Mouse (Mus musculus): Measurements from ENCODE around the gene Myh2. TPM values are rescaled to one million over a fixed set of nuclear protein-coding genes. Genes with fewer than 3 reads are reported as not detected.

The Myh2 gene
- not detected in 2 replicates for polyA plus RNA-seq (2015; fragmentation: Nextera tagmentation; extraction: Ambion mirVana)

- H3K4me2 ChIP-seq: no peak within 1 kb of the TSS
- H3K36me3 ChIP-seq: no peaks in the 10 kb centered on the region
- DNase-seq (no peak), ATAC-seq (ENCODE audit: low read depth) (no peak)
- no peak within 1 kb of the TSS for H3K4me3 ChIP-seq (replicated peaks)
- H3K27me3 ChIP-seq: no peaks in the 10 kb centered on the region
- no peaks in the 10 kb centered on the region for H3K4me1 ChIP-seq (replicated peaks)
- H3K27ac ChIP-seq: no peak within 1 kb of the TSS
- H3K9me3 ChIP-seq (replicated peaks): no peaks in the 10 kb centered on the region
- WGBS (ENCODE audit: insufficient replicate concordance): 66% methylated on average over 14 of the region's 14 CpGs
- no peak within 1 kb of the TSS for H3K9ac ChIP-seq
Measured at GRCm38 (mm10) chr11:67170727-67171126, at the start of gene Myh2. TSS of gene Myh2 (plus strand) at chr11:67171027.

GRCm38 (mm10) chr11:67124943-67125342 is 45.9 kb upstream of the Myh2 start:
- H3K4me2 ChIP-seq: no peak overlapping the region
- H3K36me3 ChIP-seq: no peaks in the 10 kb centered on the region
- ATAC-seq (ENCODE audit: low read depth) (no peak), DNase-seq (no peak)
- no peaks in the 10 kb centered on the region for H3K9me3 ChIP-seq (replicated peaks)
- H3K27ac ChIP-seq: no peak overlapping the region
- no peak overlapping the region for H3K9ac ChIP-seq
- H3K27me3 ChIP-seq: no peaks in the 10 kb centered on the region
- 77% methylated on average over 7 of the region's 7 CpGs for WGBS (ENCODE audit: insufficient replicate concordance)
- H3K4me3 ChIP-seq (replicated peaks): no peak overlapping the region
- H3K4me1 ChIP-seq (replicated peaks): no peaks in the 10 kb centered on the region

GRCm38 (mm10) chr11:67125361-67125760 is 45.5 kb upstream of the Myh2 start:
- Histone ChIP-seq H3K4me1 (replicated peaks) (no peaks in the 10 kb centered on the region), H3K27me3 (no peaks in the 10 kb centered on the region), H3K27ac (no peak overlapping the region), H3K4me2 (no peak overlapping the region), H3K9me3 (replicated peaks) (no peaks in the 10 kb centered on the region), H3K4me3 (replicated peaks) (no peak overlapping the region), H3K36me3 (no peaks in the 10 kb centered on the region), H3K9ac (no peak overlapping the region)
- ATAC-seq (ENCODE audit: low read depth): no peak
- DNase-seq: no peak
- 68% methylated on average over 17 of the region's 17 CpGs for WGBS (ENCODE audit: insufficient replicate concordance)

DNA sequence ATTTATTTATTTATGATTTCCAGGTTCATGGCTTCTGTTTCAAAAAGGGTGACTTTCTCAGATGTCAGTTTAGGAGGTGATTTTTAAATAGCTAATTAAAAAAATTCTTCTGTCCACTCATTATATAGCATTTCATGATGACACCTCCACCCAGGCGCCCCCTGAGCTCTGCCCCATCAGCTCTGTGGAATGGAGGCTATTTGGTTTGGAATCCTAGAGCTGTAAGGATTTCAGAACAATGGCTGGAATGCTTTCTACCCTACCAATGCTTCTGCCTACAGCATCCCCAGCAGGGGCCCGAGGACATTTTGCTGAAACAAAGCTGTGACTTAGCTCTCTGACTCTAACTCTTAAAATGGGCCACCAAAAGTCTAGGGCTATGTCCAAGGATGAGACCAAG is 37.3 kb upstream of the Myh2 start:
- Histone ChIP-seq H3K27ac (no peak overlapping the region), H3K9ac (no peak overlapping the region), H3K4me2 (no peak overlapping the region), H3K36me3 (no peaks in the 10 kb centered on the region), H3K4me1 (replicated peaks) (no peaks in the 10 kb centered on the region), H3K4me3 (replicated peaks) (no peak overlapping the region), H3K9me3 (replicated peaks) (no peaks in the 10 kb centered on the region), H3K27me3 (no peaks in the 10 kb centered on the region)
- no peak for DNase-seq
- ATAC-seq (ENCODE audit: low read depth): no peak
- 55% methylated on average over 2 of the region's 2 CpGs for WGBS (ENCODE audit: insufficient replicate concordance)

- Histone ChIP-seq H3K4me2 (no peak overlapping the region), H3K27me3 (no peaks in the 10 kb centered on the region), H3K27ac (no peak overlapping the region), H3K4me3 (replicated peaks) (no peak overlapping the region), H3K4me1 (replicated peaks) (no peaks in the 10 kb centered on the region), H3K9ac (no peak overlapping the region), H3K36me3 (no peaks in the 10 kb centered on the region), H3K9me3 (replicated peaks) (no peaks in the 10 kb centered on the region)
- DNase-seq (no peak), ATAC-seq (ENCODE audit: low read depth) (no peak)
- WGBS (ENCODE audit: insufficient replicate concordance): 77% methylated on average over 6 of the region's 6 CpGs
Measured at GRCm38 (mm10) chr11:67134654-67135053, 36.2 kb upstream of the Myh2 start.

DNA sequence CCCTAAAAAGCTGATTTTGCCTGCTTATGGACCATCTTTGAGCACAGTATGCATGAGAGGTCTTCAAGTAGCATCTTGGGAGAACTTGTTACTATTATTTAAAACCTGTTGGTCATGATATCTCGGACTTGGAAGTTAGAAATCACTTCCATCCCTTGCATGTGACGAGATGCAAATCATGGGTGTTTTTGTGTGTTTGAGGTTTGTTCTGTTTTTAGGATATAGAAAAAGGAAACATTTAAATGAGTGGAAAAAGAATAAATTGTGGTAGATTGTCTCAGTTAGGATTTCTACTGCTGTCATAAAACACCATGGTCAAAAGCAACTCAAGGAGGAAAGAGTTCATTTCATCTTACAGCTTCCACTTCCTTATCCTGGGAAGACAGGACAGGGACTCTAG is 35.3 kb upstream of the Myh2 start:
- Histone ChIP-seq H3K9me3 (replicated peaks) (no peaks in the 10 kb centered on the region), H3K27ac (no peak overlapping the region), H3K9ac (no peak overlapping the region), H3K4me2 (no peak overlapping the region), H3K27me3 (no peaks in the 10 kb centered on the region), H3K4me1 (replicated peaks) (no peaks in the 10 kb centered on the region), H3K4me3 (replicated peaks) (no peak overlapping the region), H3K36me3 (no peaks in the 10 kb centered on the region)
- DNase-seq (no peak), ATAC-seq (ENCODE audit: low read depth) (no peak)
- WGBS (ENCODE audit: insufficient replicate concordance): 57% methylated on average over 2 of the region's 2 CpGs

- no peak overlapping the region for H3K9ac ChIP-seq
- WGBS (ENCODE audit: insufficient replicate concordance): 73% methylated on average over 8 of the region's 8 CpGs
Measured at GRCm38 (mm10) chr11:67139556-67139955, 31.3 kb upstream of the Myh2 start.

DNA sequence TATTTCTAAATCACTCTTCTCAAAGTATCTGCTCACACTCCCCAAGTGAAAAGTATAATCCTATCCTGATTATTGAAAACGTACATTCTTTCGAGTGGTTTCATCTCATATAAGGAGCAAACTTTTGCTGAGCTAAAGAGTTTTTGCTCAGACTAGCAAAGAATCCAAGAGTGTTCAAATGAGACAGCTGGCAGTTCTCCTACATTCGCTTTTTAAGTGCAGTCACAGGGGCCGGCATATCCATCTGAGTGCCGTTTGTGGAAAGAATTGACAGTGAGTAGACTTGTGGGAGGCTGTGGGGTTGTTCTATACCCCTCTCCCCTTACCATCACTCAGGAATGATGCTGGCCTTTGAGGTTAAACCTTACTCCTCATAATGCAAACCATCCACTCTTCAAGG is 30.7 kb upstream of the Myh2 start:
- H3K4me2 ChIP-seq: no peak overlapping the region
- WGBS (ENCODE audit: insufficient replicate concordance): 68% methylated on average over 5 of the region's 5 CpGs
- H3K9ac ChIP-seq: no peak overlapping the region
- DNase-seq (no peak), ATAC-seq (ENCODE audit: low read depth) (no peak)
- H3K36me3 ChIP-seq: no peaks in the 10 kb centered on the region
- no peaks in the 10 kb centered on the region for H3K9me3 ChIP-seq (replicated peaks)
- no peaks in the 10 kb centered on the region for H3K27me3 ChIP-seq
- no peak overlapping the region for H3K27ac ChIP-seq
- H3K4me1 ChIP-seq (replicated peaks): no peaks in the 10 kb centered on the region
- H3K4me3 ChIP-seq (replicated peaks): no peak overlapping the region

More at GRCm38 (mm10) chr11:67139556-67139955, 31.3 kb upstream of the Myh2 start:
- H3K36me3 ChIP-seq: no peaks in the 10 kb centered on the region
- no peaks in the 10 kb centered on the region for H3K4me1 ChIP-seq (replicated peaks)
- H3K27ac ChIP-seq: no peak overlapping the region
- H3K4me2 ChIP-seq: no peak overlapping the region
- no peaks in the 10 kb centered on the region for H3K9me3 ChIP-seq (replicated peaks)
- H3K27me3 ChIP-seq: no peaks in the 10 kb centered on the region
- ATAC-seq (ENCODE audit: low read depth): no peak
- H3K4me3 ChIP-seq (replicated peaks): no peak overlapping the region
- DNase-seq: no peak

DNA sequence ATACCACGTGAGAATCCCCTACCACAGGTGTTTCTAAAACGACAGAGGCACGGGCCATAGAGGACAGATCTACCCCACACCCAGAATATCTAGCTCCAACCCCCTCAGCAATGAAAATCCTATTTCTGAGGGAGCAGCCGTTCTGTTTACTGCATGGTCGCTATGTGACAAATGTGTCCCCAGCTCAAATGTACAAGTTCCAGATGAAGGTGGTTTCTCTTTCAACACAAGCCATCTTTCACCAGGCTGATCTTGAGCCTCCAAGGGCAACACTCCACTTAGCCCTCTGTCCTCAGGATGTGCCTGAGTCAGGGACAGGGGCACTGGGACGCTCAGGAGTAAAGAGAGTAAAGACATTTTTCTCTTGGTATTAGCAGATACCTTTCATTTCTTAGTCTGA is 29.8 kb upstream of the Myh2 start:
- H3K9ac ChIP-seq: no peak overlapping the region
- no peak overlapping the region for H3K27ac ChIP-seq
- no peak overlapping the region for H3K4me2 ChIP-seq
- no peaks in the 10 kb centered on the region for H3K36me3 ChIP-seq
- no peak overlapping the region for H3K4me3 ChIP-seq (replicated peaks)
- H3K4me1 ChIP-seq (replicated peaks): no peaks in the 10 kb centered on the region
- WGBS (ENCODE audit: insufficient replicate concordance): 48% methylated on average over 6 of the region's 6 CpGs
- no peaks in the 10 kb centered on the region for H3K27me3 ChIP-seq
- DNase-seq (no peak), ATAC-seq (ENCODE audit: low read depth) (no peak)
- H3K9me3 ChIP-seq (replicated peaks): no peaks in the 10 kb centered on the region

DNA sequence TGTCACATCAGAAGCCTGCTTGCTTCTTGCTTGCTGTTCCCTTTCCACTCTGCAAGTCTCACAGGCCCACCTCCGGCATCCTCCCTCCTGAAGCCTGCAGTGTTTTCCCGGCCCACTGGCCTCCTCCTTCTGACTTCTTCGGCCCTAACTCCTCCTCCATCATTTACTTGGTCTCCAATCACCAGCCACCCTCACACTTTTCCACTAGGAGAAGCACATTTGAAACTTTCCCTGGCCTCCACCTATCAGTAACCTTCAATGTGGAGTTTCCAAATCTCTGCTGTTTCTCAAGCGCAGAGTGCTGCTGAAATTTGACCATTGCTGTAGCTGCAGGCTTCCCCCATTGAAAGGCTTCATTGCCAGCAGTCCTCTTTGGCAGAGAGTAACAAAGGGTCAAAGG is 28.8 kb upstream of the Myh2 start:
- ATAC-seq (ENCODE audit: low read depth): no peak
- Histone ChIP-seq H3K4me2 (no peak overlapping the region), H3K27me3 (no peaks in the 10 kb centered on the region), H3K36me3 (no peaks in the 10 kb centered on the region), H3K9ac (no peak overlapping the region), H3K27ac (no peak overlapping the region), H3K4me1 (replicated peaks) (no peaks in the 10 kb centered on the region), H3K4me3 (replicated peaks) (no peak overlapping the region), H3K9me3 (replicated peaks) (no peaks in the 10 kb centered on the region)
- 49% methylated on average over 4 of the region's 4 CpGs for WGBS (ENCODE audit: insufficient replicate concordance)
- no peak for DNase-seq

- no peak for ATAC-seq (ENCODE audit: low read depth)
- Histone ChIP-seq H3K4me3 (replicated peaks) (no peak overlapping the region), H3K36me3 (no peaks in the 10 kb centered on the region), H3K27ac (no peak overlapping the region), H3K27me3 (no peaks in the 10 kb centered on the region), H3K9ac (no peak overlapping the region), H3K9me3 (replicated peaks) (no peaks in the 10 kb centered on the region), H3K4me2 (no peak overlapping the region), H3K4me1 (replicated peaks) (no peaks in the 10 kb centered on the region)
- DNase-seq: no peak
- 51% methylated on average over 5 of the region's 5 CpGs for whole genome bisulfite sequencing (ENCODE audit: insufficient replicate concordance)
Measured at GRCm38 (mm10) chr11:67143065-67143464, 27.8 kb upstream of the Myh2 start.

DNA sequence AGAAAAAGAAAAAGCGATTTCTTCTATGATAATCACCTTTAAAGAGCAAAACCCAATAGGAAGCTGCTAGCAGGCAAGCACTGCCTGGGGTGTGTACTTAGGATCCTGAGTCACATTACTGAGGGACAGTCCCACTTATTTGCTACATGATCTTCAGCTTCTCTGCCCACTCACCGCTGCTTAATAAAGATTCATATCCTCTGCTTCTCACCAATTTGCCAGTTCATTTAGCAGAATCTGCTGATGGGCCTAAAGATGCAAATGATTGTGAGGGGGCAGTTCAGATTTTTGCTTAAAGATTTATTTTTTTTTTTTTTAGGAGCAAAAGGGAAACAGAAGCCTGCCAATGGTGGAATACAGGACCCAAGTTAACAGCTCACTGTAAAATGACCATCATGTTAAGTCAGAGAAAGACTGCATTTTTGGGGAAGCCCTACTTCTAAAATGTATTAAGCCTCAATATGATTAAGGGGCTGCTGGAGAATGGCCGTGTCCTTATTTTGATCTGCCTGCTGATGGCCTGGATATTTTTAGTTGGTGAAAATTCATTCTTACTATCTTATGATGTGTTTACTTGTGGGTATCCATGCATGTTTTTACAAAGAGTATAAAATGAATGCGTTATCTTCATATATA is 26.8 kb upstream of the Myh2 start:
- no peak overlapping the region for H3K9ac ChIP-seq
- ATAC-seq (ENCODE audit: low read depth) (no peak), DNase-seq (no peak)
- no peaks in the 10 kb centered on the region for H3K27me3 ChIP-seq
- no peaks in the 10 kb centered on the region for H3K9me3 ChIP-seq (replicated peaks)
- H3K4me1 ChIP-seq (replicated peaks): no peaks in the 10 kb centered on the region
- H3K4me2 ChIP-seq: no peak overlapping the region
- H3K4me3 ChIP-seq (replicated peaks): no peak overlapping the region
- WGBS (ENCODE audit: insufficient replicate concordance): 69% methylated on average over 4 of the region's 4 CpGs
- H3K27ac ChIP-seq: no peak overlapping the region
- H3K36me3 ChIP-seq: no peaks in the 10 kb centered on the region

Measured in liver, embryonic 13.5 days (tissue).